Mouse (Mus musculus) retina, adult 2 months (tissue): ENCODE results near the gene Grk2.

Experiments used
- DNase-seq: peaks from one replicate; pipeline ENCODE4 v3.0.0-alpha.2; 2012; ENCODE audit warnings: low read depth, low spot score

Grk2 gene

DNA sequence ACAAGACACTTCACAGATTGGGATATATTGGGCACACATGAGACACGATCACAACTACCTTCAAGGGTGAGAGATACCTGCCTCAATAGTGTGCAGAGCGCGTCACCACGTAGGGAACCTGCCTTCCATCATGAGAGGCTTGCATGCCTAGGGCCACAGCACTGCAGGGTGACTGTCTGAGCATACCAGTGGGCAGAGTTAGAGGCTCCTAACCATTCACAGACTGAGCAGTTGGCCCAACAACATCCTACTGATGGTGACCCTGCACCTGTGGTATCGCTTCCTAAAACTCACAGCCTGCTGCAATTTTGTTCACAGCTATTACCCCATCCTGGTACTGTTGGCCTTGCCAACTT, 2.4 kb downstream of the Grk2 start:
- no peak for DNase-seq

DNA sequence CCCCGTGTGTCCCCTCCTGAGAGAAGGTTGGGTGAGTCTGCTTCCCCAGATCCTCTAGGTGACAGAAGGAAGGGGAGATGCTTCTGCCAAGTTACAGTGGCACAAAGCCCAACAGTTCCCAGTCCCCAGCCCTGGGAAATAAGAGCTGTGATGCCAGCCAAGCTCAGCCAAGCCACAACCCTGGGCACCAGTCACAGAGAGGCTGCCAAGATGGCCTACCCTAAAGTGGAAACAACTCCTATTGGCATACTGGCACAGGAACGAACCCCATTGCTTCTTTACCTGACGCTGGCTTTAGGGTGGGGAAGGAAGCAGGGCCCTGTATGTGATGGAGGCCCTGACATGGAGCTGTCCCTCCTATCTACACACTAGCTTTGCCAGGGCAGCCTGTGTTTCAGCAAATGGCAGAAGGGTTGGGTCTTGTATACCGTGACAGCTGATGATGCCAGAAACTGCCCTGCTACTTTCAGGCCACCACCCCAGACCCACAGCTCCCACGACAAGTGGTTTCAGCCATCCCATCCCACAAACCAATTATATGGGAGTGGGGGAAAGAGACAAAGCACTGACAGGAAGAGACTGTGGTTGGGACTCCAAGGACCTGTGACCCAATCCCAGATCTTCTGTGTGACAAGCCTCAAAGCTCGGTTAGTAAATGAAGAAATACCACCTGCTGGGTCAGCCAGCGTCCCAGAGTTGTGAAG, 2.9 kb downstream of the Grk2 start:
- DNase-seq = no peak

DNA sequence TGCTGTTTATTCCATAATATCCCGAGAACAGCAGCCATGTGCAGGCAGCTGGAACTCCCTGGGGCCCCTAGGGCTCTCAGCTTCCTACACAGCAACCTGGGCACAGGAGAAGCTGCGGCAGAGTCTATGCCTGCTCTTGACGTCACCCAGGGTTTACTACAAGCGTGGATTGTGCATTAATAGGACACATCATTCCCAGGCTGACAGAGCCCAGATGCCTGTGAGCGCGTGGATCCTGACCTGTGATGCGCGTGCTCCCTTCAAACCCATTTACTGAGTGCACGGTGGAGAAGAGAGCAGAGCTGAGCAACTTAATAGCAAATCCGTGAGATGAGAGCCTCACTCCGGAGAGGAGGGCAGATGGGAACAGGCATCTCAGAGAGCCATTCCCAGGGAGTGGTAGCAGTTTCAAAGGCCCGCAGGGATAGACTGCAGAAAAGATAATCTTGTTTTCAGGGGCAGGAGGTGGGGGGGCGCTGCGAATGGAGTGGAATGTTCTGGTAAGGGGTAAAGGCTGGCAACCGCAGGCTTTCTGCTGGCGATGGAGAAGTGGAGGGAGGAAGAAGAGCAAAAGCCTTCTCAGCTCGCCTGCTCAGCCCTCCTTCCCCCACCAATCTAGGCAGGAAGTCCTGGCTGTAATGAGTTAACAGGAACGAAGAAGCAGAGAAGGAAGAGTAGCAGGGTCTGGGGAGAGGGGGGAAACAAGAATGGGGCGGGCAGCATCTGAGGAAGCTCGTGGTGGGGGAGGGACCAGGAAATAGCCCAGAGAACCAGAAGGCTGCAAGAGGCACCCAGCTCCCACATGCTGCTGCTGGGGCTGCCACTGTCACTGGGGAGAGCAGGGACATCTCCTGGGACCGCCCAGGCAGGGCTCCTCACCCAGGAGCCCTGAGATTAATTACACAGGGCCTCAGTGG, 4.0 kb downstream of the Grk2 start:
- DNase-seq = no peak

DNA sequence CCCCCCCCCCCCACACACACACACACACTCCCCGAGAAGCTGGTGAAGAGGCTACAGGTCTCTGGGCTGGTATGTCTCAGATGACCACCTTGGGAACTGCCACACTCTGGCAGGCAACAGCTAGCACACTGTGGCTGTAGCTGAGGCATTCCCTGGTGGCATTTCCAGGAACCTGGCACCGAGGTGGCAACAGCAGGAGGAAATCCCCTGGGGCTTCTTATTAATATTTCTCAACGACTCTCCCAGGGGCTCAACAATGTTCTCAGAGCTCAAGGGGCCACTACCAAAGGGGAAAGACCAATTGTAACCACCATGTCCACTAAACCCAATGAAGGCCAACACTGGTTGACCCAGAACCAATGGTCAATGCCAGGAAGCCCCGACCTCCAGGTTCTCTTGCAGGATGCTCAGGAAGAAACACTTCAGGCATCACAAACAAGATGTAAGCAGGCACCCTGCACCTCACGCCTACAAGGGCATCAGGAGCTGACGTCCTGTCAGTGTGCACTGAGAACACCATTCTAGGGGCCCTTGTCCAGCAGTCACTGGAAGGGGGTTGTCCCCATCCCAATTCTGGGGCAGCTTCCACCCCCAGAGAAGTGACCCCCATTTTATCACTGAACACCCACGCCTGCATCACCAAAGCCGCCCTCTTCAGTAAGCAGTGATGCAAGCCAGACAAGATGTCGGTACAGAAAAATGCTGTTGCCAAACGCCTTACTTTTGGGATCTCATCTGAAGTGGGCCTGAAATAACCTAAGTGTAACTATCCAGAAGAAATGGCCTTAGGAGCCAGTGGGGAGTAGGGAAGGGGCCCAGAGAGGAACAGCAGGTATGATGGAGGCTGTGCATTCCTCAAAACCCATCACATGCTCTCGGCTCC, 4.9 kb downstream of the Grk2 start:
- no peak for DNase-seq

DNA sequence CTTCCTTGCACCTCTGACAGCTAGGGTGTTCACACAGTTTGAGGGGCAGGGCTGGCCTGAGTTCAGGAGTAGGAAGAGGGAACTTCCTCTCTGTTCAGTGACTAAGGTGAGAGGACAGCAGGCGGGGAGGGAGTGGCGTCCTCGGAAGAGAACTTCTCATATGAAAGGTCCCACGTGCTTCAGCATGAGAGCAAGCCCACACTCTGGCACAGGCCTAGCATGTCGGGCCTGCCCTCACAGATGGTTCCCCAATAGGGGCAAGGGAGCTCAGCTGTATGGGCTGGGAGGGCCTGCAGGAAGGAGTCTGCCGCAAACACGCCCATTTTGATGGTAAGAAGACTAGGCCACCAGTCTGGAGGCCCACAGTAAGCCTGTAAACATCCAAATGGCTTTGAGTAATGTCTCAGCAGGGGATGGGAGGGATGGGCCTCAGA, 5.7 kb downstream of the Grk2 start:
- DNase-seq = no peak

DNA sequence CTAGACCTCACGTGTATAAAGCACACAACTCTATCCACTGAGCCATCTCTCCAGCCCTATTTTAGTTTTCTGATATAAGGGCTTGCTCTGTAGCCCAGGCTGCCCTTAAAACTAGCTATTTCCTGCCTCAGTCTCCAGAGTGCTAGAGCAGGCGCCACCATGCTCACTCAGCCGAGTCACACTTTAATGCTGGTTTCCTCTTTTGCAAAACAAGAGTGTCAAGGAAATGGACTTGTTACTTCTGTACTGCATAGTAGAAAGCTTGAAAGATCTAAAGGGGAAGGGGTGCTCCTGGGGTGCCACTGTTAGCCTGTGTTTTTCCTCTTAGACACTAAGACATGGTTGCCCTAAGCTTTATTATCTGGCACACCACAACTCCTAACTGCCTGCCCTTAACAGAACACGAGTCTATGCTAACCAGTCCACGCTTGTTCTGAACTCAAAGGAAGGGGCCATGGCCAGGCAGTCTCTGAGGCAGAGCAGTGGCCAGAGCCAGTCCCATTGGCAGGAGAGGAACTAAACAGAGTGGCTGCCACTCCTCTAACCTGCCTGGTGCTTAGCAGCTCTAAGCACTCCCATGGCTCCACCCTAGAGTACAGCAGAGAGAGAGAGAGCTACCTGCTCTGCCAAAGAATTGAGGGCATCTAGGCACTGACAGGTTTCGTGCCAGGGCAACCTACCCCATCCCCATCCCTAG, 6.3 kb downstream of the Grk2 start:
- DNase-seq = no peak

DNA sequence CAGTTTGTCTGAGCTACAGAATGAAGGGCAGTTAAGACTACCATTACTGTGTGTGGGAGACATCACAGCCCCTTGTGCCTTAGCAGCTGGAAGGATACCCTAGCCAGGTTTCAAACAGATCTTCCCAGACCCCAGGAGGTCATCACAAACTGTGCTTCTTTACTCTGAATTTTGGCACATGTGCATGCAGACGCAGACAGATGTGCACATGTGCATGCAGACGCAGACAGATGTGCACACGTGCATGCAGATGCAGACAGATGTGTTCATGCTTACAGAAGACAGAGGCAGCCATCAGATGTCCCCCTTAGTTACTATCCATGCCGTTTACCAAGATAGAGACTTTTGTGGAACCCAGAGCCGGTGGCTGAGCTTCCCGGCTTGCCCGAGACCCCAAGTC, 6.9 kb downstream of the Grk2 start:
- no peak for DNase-seq

DNA sequence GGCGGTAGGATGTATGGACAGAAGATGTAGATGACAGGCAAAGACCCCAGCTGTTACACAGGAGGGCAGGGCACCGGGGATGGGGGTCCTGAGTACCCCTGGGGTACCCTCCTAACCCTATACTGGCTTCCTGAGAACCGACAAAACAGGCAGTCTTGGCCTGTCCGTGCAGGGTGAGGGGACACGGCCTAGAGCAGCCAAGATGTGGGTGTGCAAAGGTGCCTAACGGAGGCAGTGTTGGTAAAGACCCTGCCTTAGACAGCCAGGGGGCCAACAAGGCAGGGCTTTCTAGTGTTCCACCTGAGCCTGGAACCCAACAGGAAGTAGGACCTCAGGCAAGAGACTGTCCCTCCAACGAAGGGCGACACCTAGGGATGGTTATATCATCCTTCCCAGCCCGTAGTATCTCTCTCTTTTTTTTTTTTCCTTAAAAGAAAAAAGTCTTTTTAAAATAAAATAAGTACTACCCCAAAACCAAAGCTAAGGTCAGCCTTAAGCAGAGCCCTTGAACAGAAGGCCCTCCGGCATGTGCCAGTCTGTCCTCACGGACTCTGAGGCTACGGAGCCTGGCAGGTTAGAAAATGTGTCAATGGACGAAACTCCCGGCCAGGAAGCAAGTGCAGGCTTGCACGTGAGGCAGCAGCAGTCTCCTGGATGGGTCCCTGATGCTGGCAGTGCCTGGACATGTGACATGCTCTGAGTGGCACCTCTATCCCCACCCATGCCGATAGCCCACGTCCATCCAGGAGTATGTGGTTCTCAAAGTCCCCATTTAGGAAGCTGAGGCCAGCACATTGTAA, 7.5 kb downstream of the Grk2 start:
- no peak for DNase-seq

DNA sequence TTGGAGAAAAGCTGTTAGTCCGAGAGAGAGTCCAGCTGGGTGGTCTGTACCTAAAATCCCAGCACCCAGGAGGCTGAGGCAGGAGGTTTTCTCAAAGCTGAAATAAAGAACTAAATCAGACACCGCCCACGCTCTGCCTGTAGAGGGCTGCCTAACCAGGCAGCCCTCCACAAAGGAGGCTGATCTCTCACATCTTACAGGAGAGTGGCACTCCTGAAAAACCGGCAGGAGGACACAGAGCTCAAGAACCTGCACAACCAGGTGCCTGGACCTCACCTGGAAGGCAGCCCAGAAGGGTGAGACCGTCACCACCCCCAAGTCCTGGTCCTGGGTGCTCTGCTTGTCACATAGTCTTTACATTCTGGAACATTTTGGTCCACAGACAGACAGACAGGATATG, 8.2 kb downstream of the Grk2 start:
- no peak for DNase-seq

DNA sequence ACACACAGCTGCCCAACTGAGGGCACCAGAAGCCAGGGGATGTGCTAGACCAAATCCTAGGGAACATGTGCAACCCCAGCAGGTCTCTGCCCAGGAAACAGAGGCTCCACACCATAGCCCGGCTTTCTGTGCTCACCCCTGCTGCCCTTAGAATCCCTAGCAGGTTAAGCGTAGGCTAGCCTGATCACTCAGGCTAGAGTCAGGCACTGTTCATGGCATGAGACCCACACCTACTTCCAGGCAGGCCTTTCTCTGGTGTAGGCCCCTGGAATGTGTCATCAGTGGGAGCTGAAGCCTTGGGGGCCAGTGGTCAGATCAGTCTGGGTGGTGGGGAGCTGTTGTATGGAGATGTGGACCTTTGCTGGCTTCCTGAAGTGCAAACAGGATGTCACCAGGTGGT, 9.4 kb downstream of the Grk2 start:
- DNase-seq = no peak

DNA sequence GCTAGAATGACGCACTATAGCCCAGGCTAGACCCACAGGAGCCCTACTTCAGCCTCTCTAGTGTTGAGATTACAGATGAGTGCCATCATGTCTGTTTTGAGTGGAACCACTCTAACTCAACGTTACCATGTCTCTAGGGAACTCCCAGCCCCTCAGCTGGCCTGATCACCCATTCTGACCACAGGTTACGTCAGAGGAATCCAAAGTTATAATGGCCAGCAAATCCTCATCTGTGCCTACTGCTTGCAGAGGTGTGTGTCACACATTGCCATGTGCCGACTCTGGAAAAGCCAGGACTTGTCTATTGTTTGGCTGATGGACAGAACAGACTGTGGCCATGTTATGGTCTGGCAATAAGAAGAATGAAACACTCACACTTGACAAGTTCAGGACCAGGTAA, 10.6 kb downstream of the Grk2 start:
- no peak for DNase-seq

DNA sequence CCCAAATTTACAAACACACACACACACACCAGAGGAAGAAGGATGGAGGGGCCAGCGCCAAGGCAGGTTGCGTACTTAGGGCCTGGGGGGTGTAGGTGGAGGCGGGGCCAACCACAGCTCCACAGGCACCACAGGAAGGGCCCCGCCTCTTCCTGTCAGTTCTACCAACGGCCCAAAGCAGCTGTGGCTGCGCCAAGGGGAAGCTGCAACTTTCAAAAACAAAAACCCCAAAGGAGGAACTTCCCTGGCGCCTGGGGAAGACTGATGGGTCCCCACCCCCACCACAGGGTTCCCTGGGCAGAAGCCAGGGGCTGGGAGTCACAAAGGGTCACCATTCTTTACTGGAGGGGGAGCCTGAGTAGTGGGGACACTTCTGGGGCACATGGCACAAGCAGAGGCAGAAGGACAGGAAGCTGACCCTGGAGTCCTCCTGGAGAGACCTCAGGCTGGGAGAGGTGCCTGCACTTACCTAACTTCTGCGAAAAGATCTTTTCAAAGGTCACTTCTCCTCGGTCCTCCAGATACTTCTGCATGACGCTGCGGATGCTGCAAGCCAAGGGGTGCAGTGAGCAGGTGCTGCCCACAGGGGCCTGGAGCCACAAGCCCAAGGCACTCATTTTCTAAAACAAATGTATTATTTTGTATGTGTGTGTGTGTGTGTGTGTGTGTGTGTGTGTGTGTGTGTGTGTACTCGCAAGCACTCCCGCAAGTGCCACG, 11.5 kb downstream of the Grk2 start:
- no peak for DNase-seq

DNA sequence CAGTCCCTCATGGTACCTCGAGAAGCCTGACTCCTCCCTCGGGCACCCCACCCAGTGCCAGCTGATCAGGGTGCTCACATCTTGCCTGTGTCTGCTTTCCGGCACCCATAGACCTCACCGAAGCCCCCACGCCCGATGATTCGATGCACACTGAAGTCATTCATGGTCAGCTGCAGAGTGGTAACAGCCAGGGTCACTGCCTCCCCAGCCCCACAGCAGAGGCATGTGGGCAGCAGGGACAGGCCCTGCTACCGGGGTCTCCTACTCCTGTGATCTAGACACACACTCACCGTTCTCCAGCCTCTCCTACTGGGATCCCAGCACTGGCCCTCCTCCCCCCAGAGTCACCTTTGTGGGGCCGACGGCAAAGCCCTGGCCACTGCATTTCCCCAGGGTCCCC, 14.9 kb downstream of the Grk2 start:
- no peak for DNase-seq

DNA sequence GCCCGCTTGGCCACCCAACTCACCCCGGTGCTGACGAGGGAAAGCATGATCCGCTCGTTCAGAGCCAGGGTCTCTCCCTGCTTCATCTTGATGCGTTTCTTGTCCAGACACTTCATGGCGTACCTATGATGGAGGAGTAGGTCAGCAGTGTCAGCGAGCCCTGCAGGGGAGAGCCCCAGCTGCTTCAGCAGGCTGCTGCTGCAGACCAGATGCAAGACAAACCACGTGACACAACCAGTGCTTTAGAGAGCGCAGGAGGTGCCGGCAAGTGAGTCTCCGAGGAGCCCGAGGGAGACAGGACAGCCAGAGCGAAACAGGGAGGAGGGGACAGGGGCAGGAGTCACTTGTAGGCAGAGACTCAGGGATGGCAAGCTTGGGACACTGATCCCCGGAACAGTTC, 15.3 kb downstream of the Grk2 start:
- no peak for DNase-seq

DNA sequence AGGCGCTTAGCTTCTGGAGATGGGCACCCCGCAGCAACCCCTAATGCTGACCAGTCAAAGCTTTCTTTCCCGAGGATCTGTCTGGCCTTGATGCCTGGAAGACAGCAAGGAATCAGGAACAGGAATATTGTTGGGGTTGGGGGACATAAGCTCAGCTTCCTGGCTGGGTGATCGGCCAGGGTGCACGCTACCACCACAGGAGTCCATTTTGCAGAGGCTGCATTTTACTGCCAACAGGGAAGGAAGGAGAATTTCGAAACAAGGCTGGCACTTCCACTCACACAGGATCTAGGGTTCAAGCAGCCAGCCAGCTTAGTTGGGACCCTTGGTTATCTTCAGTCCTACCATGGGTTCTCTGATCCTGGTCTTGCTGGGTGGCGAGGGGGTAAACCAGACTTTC, 22.4 kb downstream of the Grk2 start:
- no peak for DNase-seq

DNA sequence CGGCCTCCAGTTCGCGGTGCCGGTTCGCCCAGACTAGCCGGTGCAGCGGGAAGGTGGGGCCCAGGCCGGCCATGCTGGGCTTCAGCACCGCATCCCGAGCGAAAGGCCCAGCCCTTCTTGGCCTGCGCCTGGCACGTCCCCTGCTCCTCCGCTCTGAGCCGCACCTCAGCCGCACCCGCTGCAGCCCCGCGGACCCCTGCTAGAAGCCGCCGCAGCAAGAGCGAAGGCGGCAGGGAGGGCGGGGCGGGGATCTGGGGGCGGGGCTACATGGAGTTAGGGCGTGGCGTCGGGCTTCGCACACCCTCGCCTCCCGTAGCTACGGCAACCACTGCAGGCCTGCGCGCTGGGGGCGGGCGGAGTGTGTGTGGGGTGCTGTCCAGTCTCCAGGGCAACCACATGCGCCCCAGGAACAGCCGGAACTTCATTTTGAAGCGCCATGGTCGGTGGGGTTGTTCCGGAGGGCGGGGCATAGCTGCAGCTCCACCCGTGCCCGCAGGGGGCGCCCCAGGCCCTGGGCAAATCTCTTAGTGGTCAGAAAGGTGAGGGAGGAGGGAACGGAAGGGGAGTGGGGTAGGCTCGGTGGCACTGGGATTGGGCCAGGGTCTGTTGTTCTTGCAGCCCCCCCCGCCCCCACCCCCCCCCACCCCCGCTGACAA, 23.0 kb downstream of the Grk2 start, which contains the start of gene Ankrd13d:
TSS of gene Ankrd13d (minus strand) at position 240 of the 656 bp plus-strand sequence.
- DNase-seq = no peak

DNA sequence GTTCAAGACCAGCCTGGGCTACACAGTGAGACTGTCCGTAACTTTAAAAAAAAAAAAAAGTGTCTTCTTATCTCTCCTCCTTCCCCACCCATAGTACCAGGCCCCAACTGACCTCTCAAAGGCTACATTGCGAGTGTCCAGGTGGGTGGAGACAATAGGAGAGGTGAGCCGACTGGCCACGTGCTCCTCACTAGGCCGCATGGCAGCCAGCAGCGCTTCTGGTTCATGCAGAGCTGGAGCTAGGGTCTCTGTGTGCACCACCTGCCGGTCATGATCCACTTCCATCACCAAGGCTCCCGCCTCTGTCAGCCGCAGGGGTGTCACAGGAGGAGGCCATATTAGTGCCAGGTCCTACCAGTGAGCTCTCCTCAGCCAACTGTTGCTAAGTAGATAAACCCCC, 25.6 kb downstream of the Grk2 start:
- no peak for DNase-seq

DNA sequence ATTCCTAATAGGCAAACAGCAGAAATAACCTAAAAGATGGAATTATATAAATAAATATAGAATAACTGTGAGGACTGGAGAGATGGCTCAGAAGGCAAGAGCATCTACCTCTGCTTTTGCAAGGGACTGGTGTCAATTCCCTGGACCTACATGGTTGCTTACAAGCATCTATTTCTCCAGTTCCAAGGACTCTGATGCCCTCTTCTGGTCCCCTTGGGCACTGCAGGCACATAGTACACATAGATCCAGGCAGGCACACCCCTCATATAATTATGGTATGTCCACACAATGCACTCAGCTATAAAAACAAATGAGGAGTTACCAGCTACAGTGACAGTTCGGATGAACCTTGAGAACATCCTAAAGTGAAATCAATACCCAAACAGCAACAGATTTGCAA, 26.5 kb downstream of the Grk2 start:
- no peak for DNase-seq

DNA sequence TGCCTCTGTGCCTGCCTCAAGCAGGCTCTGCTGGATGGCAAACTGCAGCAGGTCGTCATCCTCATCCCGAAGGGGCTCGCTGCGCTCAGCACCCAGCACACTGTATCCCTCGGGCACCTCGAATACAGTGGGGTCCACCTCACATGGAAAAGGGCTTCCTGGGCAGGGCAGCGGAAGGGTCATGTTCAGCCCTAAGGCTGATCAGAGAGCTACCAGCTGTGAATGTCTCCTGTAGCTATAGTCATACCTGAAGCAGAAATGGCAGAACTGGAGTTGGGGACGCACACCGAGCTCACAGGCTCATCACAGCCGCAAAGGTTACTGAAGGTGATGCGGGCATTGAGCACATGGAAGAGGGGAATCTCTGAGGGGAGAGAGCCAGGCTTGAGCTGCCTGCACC, 35.0 kb downstream of the Grk2 start:
- DNase-seq = no peak
